Mouse (Mus musculus) adrenal gland, postnatal 25 days (tissue): ENCODE data around the gene Rdh19. TPM values are rescaled to one million over a fixed set of nuclear protein-coding genes. Genes with fewer than 3 reads are reported as not detected.
"Not testable (repeated sequence)": the region's sequence is repeated elsewhere in the genome, so short reads cannot be mapped to it uniquely, and the experiment has no call there.

Source experiments
- DNase-seq: peaks from one replicate; pipeline ENCODE4 v3.0.0; 2021; ENCODE audit warnings: mixed read lengths
- total RNA-seq: library from RNA; stranded (reverse); gene quantifications from 2 replicates; pipeline ENCODE4 v1.2.3, GENCODE M21; 2021

Rdh19 gene
- total RNA-seq, 1 experiment from 2014 or later = not detected

DNA sequence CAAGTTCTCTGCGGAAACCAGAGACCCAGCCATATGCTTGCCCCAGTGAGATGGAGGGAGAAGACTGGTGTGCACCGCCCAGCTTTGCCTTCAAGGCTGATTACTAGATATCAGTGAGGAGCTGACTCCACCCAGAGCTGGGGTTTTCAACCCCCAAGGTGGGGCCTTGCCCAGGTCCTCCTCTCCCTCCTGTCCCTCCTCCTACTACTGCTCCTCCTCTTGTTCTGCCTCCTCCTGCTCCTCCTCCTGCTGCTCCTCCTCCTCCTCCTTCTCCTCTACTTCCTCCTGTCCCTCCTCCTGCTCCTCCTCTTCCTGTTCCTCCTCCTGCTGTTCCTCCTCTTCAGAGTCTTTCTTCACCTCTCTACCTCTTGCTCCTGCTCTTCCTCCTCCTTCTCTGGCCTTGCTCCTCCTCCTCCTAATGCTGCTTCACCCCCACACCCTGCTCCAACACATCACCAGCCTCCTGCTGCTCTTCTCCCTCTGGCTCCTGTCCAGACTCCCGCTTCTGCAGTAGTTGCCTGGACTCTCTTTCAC is 29.5 kb downstream of the Rdh19 start:
- DNase-seq = no peak

DNA sequence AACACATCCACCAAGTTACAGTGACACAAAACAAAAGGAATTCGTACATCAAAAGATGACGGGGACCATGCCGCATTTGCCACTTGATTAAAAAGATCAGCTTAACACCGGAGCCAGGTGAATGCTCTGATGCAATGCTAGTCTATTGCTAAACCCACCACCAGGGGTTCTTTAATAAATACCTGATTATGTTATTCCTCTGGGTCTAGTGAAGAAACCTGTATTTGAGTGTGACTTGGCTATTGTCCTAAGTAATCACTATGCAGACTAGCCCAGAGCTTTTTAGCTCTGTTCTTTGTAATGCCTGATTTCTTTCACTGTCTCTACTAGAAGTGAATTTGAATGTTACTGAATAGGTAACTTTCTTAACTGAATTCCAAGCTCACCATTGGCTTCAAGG is 31.3 kb downstream of the Rdh19 start:
- DNase-seq = no peak

- DNase-seq = no peak
Measured at GRCm38 (mm10) chr10:127886551-127886950, 36.8 kb downstream of the Rdh19 start.

GRCm38 (mm10) chr10:127886971-127887370 is 37.2 kb downstream of the Rdh19 start:
- DNase-seq = no peak

DNA sequence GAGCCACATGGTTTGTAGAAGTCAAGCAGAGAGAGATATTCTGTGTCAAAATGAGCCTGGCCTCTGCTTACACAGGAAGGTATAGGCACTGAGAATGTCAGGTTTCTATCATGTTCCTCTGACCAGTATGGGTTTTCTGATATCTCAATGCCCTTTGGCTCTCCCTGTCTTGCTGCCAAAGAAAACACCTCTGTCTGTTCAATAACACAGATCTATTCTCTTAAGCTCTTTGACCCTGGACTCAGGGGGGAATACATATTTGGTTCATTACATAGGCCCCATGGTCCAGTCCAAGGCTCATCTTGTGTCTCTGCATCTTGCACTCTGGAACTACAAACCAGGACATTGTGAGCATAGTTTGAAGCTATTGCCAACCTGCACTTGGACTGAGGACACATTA is 38.9 kb downstream of the Rdh19 start, which contains the start of gene Rdh7:
TSS of gene Rdh7 (minus strand) at position 213 of the 400 bp plus-strand sequence.
- no peak for DNase-seq

GRCm38 (mm10) chr10:127891481-127891880 is 41.8 kb downstream of the Rdh19 start:
- no peak for DNase-seq

- not testable (repeated sequence) for DNase-seq
Measured at GRCm38 (mm10) chr10:127893163-127894022, 43.7 kb downstream of the Rdh19 start.

GRCm38 (mm10) chr10:127896705-127897104 is 47.0 kb downstream of the Rdh19 start:
- DNase-seq = no peak

DNA sequence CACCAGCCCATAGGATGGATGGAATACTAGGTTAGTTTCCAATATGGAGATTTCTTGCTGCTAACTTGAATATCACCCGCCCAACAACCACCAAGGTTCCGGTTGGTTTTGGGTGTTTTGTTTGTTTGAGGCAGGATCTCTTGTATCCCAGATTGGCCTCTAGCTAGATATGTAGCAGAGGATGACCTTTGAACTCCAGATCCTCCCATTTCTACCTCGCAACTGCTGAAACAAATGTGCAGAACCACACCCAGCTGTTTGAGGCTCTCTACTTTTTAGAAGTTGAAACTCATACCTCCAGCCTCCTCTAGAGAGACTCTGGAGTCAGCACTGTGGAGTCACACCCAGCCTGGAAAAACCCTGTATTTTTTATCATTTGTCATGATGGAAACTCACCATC is 47.8 kb downstream of the Rdh19 start:
- DNase-seq = no peak

- no peak for DNase-seq
Measured at GRCm38 (mm10) chr10:127898218-127898617, 48.5 kb downstream of the Rdh19 start, which contains the start of gene Sdr9c7. Sdr9c7 (plus strand) TSS chr10:127898518.

DNA sequence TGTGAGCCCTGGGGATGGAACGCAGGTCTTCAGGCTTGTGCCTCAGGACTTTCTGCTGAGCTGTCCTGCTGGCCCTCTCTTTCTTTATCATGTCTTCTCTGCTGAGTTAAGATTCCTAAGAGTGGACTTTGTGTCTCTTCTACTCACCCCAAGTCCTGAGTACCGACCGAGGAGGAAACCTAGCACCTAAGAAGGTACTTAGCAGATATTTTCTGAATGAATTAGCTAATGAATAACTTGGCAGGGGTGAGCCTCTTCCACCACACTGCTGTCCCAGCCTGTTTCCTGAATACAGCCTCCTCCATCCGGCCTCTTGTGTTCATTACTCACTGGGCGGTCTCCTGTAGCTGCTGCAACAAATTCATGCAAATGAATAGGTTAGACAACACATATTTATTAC is 50.1 kb downstream of the Rdh19 start:
- DNase-seq = no peak

- DNase-seq = no peak
Measured at GRCm38 (mm10) chr10:127901751-127902150, 52.0 kb downstream of the Rdh19 start.

- DNase-seq = peak; percentile 7
Measured at GRCm38 (mm10) chr10:127903116-127903515, 53.4 kb downstream of the Rdh19 start.

GRCm38 (mm10) chr10:127904718-127905446 is 55.2 kb downstream of the Rdh19 start:
- peak; percentile 78 for DNase-seq

DNA sequence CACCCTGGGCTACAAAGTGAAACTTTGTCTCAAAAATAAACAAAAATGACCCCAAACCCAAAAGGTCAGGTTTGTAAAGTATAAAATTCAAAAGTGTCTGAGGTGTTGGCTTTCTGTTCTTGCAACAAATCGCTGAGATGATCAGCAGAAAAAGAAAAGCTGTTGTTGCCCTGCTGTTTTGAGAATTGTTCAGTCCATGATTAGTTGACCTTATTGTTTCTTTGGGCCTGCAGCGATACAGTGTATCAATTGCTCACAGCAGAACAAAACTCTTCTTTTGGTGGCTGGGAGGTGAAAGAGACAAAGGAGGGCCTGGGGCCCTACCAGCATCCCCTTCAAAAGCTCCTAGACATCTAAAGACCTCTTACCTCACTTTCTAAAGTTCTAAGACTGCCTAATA is 56.4 kb downstream of the Rdh19 start:
- no peak for DNase-seq

DNA sequence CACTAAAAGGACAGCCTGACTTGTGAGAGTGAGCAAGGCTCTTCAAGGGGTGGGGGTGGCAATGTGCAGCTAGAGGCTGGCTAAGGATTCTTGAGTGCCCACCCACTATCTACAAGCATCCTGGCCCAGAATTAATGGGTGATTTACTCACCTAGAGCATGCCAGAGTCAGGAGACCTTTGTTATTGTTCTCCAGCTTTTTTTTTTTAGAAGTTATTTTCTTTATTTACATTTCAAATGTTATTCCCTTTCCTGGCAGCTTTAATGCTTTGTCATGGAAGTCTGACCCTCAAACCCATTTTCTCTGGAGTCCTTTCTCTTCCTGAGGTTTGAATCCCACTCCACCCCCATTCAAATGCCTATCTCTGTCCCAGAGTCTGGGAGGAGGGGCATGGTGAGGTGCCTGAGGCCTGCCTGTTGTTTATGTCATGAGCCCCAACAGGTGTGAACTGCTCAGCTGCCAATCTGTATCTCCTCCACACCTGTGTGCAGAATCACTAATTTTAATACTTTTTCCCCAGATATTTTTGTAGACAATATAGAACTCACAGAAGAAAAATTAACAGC is 57.7 kb downstream of the Rdh19 start:
- DNase-seq = no peak

Other genes starting within 250 kb of the Rdh19 start
- 196 and 254 TPM in 2 replicates for gene Lrp1, start 228.8 kb upstream of the Rdh19 start, total RNA-seq
- 117 and 121 TPM in 2 replicates for gene Stat6, start 206.9 kb upstream of the Rdh19 start, total RNA-seq
- 9.6 and 13.7 TPM in 2 replicates for gene Nemp1, start 183.0 kb upstream of the Rdh19 start, total RNA-seq
- 19.0 and 21.7 TPM in 2 replicates for gene Nab2, start 181.4 kb upstream of the Rdh19 start, total RNA-seq
- gene Myo1a, start 144.8 kb upstream of the Rdh19 start, total RNA-seq = 0.33 and 1.1 TPM in 2 replicates
- gene Tac2, start 125.5 kb upstream of the Rdh19 start, total RNA-seq = not detected in 2 replicates
- gene Zbtb39, start 110.4 kb upstream of the Rdh19 start, total RNA-seq = 12.3 and 13.5 TPM in 2 replicates
- 10.9 and 11.4 TPM in 2 replicates for gene Gpr182, start 98.2 kb upstream of the Rdh19 start, total RNA-seq
- gene Rdh1, start 90.2 kb upstream of the Rdh19 start, total RNA-seq = 0.57 and 1.3 TPM in 2 replicates
- 1.0 and 2.7 TPM in 2 replicates for gene Rdh16f1, start 90.1 kb upstream of the Rdh19 start, total RNA-seq
- gene Rdh9, start 73.5 kb upstream of the Rdh19 start, total RNA-seq = not detected in 2 replicates
- gene Rdh16, start 48.8 kb upstream of the Rdh19 start, total RNA-seq = 0.12 and 0.52 TPM in 2 replicates
- gene Rdh16f2, start 16.5 kb downstream of the Rdh19 start, total RNA-seq = not detected in 2 replicates
- 5.8 TPM in 1 of 2 replicates, not detected in the other for gene Rdh7, start 38.9 kb downstream of the Rdh19 start, total RNA-seq
- 0.82 and 2.6 TPM in 2 replicates for gene Sdr9c7, start 48.6 kb downstream of the Rdh19 start, total RNA-seq
- 1.1 TPM in 1 of 2 replicates, not detected in the other for gene Hsd17b6, start 157.7 kb downstream of the Rdh19 start, total RNA-seq
- gene Prim1, start 165.2 kb downstream of the Rdh19 start, total RNA-seq = 6.6 and 6.8 TPM in 2 replicates
- 566 and 612 TPM in 2 replicates for gene Naca, start 185.6 kb downstream of the Rdh19 start, total RNA-seq
- 167 and 204 TPM in 2 replicates for gene Ptges3, start 209.0 kb downstream of the Rdh19 start, total RNA-seq
- 2,437 and 2,492 TPM in 2 replicates for gene Atp5b, start 233.3 kb downstream of the Rdh19 start, total RNA-seq
- gene Baz2a, start 241.6 kb downstream of the Rdh19 start, total RNA-seq = 52.2 and 73.2 TPM in 2 replicates